Mouse (Mus musculus): ENCODE measurements around the gene Tmtc2.

DNA sequence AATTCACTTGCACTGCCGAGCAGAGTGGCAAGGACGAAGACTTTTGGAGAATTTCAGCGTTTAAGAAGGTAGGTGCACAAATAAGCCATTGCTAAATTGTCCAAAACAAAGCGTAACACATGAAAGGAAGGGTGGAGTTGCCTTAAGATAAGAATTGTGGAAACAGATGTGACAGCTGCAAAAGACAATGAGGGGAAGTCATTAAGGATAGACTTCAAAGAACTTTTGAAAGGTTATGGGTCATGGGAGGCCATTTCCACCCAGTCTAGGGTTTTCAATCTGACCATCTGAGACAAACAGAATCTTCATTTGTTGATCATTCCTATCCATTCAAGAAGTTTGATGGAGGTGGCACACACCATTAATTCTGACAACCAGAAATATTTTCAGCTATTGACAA lies 429.9 kb downstream of the Tmtc2 start:
- TF ChIP-seq CTCF (IDR thresholded peaks at IDR 0.05; ENCODE audit: low read depth) (no peak), EP300 (IDR thresholded peaks at IDR 0.05; ENCODE audit: low read depth) (peak; percentile 50; the same call in 1 of the 2 replicates)
